Mouse (Mus musculus) liver, adult 2 months (tissue): ENCODE results near the gene Rpgrip1l. TPM values are rescaled to one million over a fixed set of nuclear protein-coding genes. Genes with fewer than 3 reads are reported as not detected.

Experiments
- DNase-seq: peaks from one replicate; pipeline ENCODE4 v3.0.0-alpha.2; 2011; ENCODE audit warnings: low read depth, low spot score; ENCODE audit errors: extremely low read depth
- H3K27ac ChIP-seq: fragments of 200-500 bp; replicated peaks from 2 replicates; pipeline ENCODE4 v1.5.1; 2012; ENCODE audit warnings: low read depth, mild to moderate bottlenecking, control low read depth, inconsistent platforms, low read length; ENCODE audit not compliant: insufficient read depth
- H3K27me3 ChIP-seq: fragments of 200-500 bp; 2 replicates; pipeline ENCODE4 v1.6.1; 2012; ENCODE audit warnings: mild to moderate bottlenecking, moderate library complexity, low read length, inconsistent platforms; ENCODE audit not compliant: control insufficient read depth, insufficient read depth
- H3K36me3 ChIP-seq: fragments of 200-500 bp; 2 replicates; pipeline ENCODE4 v1.6.1; 2012; ENCODE audit warnings: low read length, inconsistent platforms; ENCODE audit not compliant: control insufficient read depth, insufficient read depth
- H3K4me1 ChIP-seq: fragments of 200-500 bp; 2 replicates; pipeline ENCODE4 v1.6.1; 2011; ENCODE audit warnings: low read length; ENCODE audit not compliant: control insufficient read depth, insufficient read depth
- H3K4me3 ChIP-seq: fragments of 200-500 bp; 2 replicates; pipeline ENCODE4 v1.5.1; 2011; ENCODE audit warnings: low read depth, mild to moderate bottlenecking, control low read depth, low read length, moderate library complexity; ENCODE audit not compliant: insufficient read depth
- H3K79me2 ChIP-seq: fragments of 200-500 bp; 2 replicates; pipeline ENCODE4 v1.6.1; 2012; ENCODE audit warnings: inconsistent platforms, mild to moderate bottlenecking, low read length, moderate library complexity; ENCODE audit not compliant: control insufficient read depth, insufficient read depth
- H3K9ac ChIP-seq: fragments of 200-500 bp; 2 replicates; pipeline ENCODE4 v1.6.1; 2012; ENCODE audit warnings: low read depth, mild to moderate bottlenecking, control low read depth, inconsistent platforms, low read length
- CTCF ChIP-seq: fragments of 200-500 bp; IDR thresholded peaks from 2 replicates; pipeline ENCODE4 v1.5.1; 2011; ENCODE audit warnings: low read depth, low read length, control low read depth
- POLR2A ChIP-seq: fragments of 200-500 bp; IDR thresholded peaks from 2 replicates; pipeline ENCODE4 v1.6.1; 2011; ENCODE audit warnings: low read length, control low read depth; ENCODE audit not compliant: insufficient read depth; ENCODE audit errors: extremely low read depth
- WGBS: fragments of 180-500 bp; shearing (Covaris S2); methylation state at CpG from one replicate; pipeline ENCODE4 v1.1.7; 2018; 5-methylcytosine and 5-hydroxymethylcytosine counted together
- polyA plus RNA-seq: library from polyadenylated mRNA; depleted of rRNA; stranded (reverse); fragments of >200 nt; gene quantifications from 2 replicates; pipeline ENCODE4 v1.2.3, GENCODE M21; 2012
- total RNA-seq: library from RNA; depleted of rRNA; stranded (reverse); fragments of >200 nt; gene quantifications from 2 replicates; pipeline ENCODE4 v1.2.3, GENCODE M21; 2014

The Rpgrip1l gene
- total and polyA plus RNA-seq, 2 experiments, result 0.22 to 2.5 TPM

DNA sequence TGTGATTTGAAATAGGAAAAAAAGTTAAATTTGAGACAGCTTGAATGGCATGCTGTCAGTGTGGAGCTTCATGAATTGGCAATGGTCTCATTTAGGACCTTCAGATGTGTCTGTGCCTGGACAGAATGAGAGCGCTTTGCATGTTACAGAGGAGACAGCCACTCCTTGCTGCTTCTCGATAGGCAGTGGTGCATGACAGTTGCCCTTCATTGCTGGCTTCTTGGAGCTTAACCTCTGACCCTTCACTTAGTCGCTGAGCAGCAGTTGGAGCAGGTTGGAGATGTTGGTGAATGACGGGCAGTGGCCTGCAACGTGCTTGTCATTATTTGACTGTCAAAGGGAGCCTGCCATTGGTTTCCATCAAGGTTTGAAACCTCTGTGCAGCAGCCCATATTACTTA, 29.1 kb upstream of the Rpgrip1l start:
- DNase-seq, result no peak

DNA sequence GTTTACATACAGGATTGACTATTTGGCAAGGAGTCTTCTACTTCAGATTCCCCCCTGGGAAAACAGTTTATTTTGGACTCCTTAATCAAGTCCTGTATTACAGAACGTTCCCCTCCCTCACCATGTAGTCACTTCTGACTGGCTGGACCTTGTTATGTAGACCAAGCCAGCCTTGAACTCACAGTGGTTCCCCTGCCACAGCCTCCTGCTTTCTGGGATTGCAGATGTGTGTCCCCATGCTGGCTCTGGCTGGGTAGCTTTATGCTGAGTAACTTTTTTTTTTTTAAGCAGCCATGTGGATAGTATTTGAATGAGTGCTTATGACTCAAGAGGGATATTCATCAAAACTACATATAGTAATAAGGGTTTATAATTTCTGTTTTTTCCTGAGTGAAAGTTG, 27.7 kb upstream of the Rpgrip1l start:
- WGBS, result 53% methylated on average over 1 of the region's 1 CpGs
- H3K9ac ChIP-seq, result no peak overlapping the region
- TF ChIP-seq CTCF (no peak), POLR2A (no peak)
- H3K27me3 ChIP-seq, result no peaks in the 10 kb centered on the region
- no peaks in the 10 kb centered on the region for H3K36me3 ChIP-seq
- no peaks in the 10 kb centered on the region; the same call in 1 of the 2 replicates for H3K4me1 ChIP-seq
- peaks cover 30% of the 10 kb centered on the region; the same call in 1 of the 2 replicates for H3K79me2 ChIP-seq
- DNase-seq, result no peak
- H3K4me3 ChIP-seq, result no peak overlapping the region
- no peak overlapping the region for H3K27ac ChIP-seq

More for the DNA sequence above, 29.1 kb upstream of the Rpgrip1l start:
- no peak overlapping the region for H3K27ac ChIP-seq
- no peak overlapping the region for H3K9ac ChIP-seq
- no peaks in the 10 kb centered on the region for H3K36me3 ChIP-seq
- peaks cover 30% of the 10 kb centered on the region; the same call in 1 of the 2 replicates for H3K79me2 ChIP-seq
- no peaks in the 10 kb centered on the region; the same call in 1 of the 2 replicates for H3K4me1 ChIP-seq
- no peaks in the 10 kb centered on the region for H3K27me3 ChIP-seq
- H3K4me3 ChIP-seq, result no peak overlapping the region
- TF ChIP-seq CTCF, result no peak
- TF ChIP-seq POLR2A, result no peak
- WGBS, result 63% methylated on average over 5 of the region's 5 CpGs

DNA sequence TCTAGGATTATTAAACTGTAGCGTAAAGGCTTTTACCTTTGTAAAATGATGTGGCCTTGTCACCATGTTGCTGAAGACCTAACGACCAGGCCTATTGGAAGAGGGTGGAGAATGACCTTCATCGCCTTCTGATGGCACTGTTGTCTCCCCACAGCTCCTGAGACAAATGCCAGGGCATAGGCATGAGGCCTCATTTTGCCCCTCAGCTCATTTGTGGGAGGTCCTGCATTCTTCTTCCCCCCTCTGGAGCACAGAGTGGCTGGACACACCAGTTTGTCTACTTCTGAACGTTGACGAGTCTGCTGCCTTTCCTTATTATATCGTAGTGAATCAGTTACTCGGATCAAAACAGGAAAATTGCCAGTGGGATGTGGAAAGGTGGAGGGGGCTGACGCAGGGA, 26.6 kb upstream of the Rpgrip1l start:
- Histone ChIP-seq H3K4me3 (no peak overlapping the region), H3K79me2 (peaks cover 24% of the 10 kb centered on the region; the same call in 1 of the 2 replicates), H3K9ac (no peak overlapping the region), H3K36me3 (no peaks in the 10 kb centered on the region), H3K4me1 (no peaks in the 10 kb centered on the region; the same call in 1 of the 2 replicates), H3K27ac (no peak overlapping the region), H3K27me3 (no peaks in the 10 kb centered on the region)
- no peak for DNase-seq
- 89% methylated on average over 8 of the region's 8 CpGs for WGBS
- TF ChIP-seq CTCF (no peak), POLR2A (no peak)

DNA sequence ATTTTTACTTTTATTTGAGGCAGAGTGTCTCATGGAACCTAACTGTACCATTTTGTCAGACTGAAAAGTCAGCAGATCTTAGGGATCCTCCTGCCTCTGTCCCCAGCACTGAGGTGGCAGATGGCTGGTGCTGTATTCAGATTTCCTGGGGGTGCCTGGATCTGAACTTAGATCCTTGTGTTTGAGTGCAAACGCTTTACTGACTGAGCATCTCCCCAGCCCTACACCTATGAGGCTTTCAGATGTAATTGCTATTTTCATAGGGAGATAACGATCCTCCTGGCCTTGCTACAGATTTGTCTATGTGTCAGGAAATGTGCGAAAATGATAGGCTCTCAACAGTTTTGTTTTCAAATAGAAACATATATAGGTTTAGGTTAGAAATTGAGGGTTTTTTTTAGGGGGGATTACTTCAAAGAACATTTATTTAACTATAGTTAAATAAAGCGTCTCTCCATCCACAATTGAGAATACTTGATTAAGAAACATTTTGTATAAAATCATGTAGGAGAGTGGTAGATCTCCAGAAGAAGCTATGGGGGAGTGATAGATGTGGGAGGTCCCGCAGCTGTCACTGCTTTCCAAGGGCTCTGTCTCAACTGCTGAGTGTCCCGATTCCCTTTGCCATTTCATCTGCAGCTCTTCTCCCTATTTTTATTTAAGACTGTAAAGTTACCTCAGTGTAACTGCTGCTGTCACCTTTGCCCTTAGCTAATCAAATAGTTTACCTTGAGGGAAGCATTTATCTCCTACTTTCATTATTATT, 25.5 kb upstream of the Rpgrip1l start:
- H3K4me3 ChIP-seq, result no peak overlapping the region
- DNase-seq, result no peak
- H3K36me3 ChIP-seq, result no peaks in the 10 kb centered on the region
- H3K4me1 ChIP-seq, result no peaks in the 10 kb centered on the region; the same call in 1 of the 2 replicates
- peaks cover 26% of the 10 kb centered on the region for H3K79me2 ChIP-seq
- no peaks in the 10 kb centered on the region for H3K27me3 ChIP-seq
- no peak overlapping the region for H3K27ac ChIP-seq
- H3K9ac ChIP-seq, result no peak overlapping the region
- TF ChIP-seq POLR2A, result no peak
- no peak for TF ChIP-seq CTCF
- 69% methylated on average over 6 of the region's 6 CpGs for WGBS

DNA sequence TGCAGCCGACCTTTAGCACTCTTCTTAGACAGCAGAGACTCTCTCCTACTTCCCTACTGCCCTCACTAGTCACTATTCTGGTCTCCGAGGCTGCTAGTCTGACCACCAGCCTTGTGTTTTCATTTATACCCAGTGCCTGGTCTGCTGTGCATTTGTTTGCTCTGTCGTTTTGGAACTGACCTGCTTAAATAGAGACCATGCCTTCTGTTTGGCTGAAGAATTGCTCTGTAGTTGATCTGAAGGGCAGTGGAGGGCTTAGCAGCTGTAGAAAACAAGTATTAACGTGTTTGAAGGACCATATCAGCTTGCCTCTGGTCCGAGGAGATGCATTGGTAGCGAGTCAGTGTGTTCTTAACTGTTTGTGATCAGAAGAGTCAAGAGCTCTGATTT, 16.4 kb upstream of the Rpgrip1l start:
- Histone ChIP-seq H3K79me2 (peaks cover 27% of the 10 kb centered on the region), H3K27ac (no peak overlapping the region), H3K4me3 (no peak overlapping the region), H3K27me3 (no peaks in the 10 kb centered on the region), H3K9ac (no peak overlapping the region), H3K4me1 (peaks cover 13% of the 10 kb centered on the region), H3K36me3 (no peaks in the 10 kb centered on the region)
- no peak for TF ChIP-seq POLR2A
- DNase-seq, result no peak
- 40% methylated on average over 6 of the region's 6 CpGs for WGBS

DNA sequence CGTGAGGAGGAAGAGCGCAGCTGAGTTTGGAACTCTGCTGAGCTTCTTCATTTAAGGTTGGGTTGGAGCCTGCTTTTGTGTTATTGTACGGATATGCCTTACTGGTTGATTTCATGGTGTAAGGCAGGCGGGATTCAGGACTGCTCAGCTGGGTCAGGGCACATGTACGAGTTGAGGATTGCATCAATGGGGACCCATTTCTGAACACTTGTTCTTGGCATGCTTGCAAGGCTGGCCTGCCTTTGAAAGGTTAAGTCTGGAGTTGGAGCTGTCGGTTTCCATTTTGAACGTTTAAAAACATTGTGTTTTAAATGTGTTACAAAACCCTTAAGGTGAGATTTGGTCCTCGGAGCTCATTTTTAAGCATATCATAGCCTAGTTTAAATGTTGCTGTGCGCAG, 16.0 kb upstream of the Rpgrip1l start:
- H3K27ac ChIP-seq, result no peak overlapping the region
- H3K27me3 ChIP-seq, result no peaks in the 10 kb centered on the region
- DNase-seq, result peak; percentile 59
- no peak for TF ChIP-seq POLR2A
- WGBS, result 50% methylated on average over 9 of the region's 9 CpGs
- peaks cover 15% of the 10 kb centered on the region for H3K4me1 ChIP-seq
- H3K36me3 ChIP-seq, result no peaks in the 10 kb centered on the region
- H3K4me3 ChIP-seq, result no peak overlapping the region
- H3K79me2 ChIP-seq, result peaks cover 25% of the 10 kb centered on the region
- H3K9ac ChIP-seq, result no peak overlapping the region
